Mouse (Mus musculus): ENCODE data around the gene D630003M21Rik.

- TF ChIP-seq CTCF (IDR thresholded peaks at IDR 0.05; ENCODE audit: control insufficient read depth, insufficient read depth, insufficient replicate concordance, low read depth, low read length) (no peak), POLR2A (IDR thresholded peaks at IDR 0.05; ENCODE audit: control insufficient read depth, low read depth, low read length) (no peak)
Observed at GRCm38 (mm10) chr2:158156487-158156886, 72.5 kb downstream of the D630003M21Rik start.
